Mouse (Mus musculus): Measurements from ENCODE around the gene Fam102b. TPM values are rescaled to one million over a fixed set of nuclear protein-coding genes. Genes with fewer than 3 reads are reported as not detected.

The Fam102b gene
- polyA plus RNA-seq, 1 experiment, result 41.2 TPM

GRCm38 (mm10) chr3:109018336-109018735 is 9.1 kb downstream of the Fam102b start:
- H3K27ac ChIP-seq (ENCODE audit: insufficient read depth, low read depth, low read length), result no peak overlapping the region
- no peak overlapping the region for H3K4me3 ChIP-seq (ENCODE audit: insufficient read depth, low read length)
- H3K4me1 ChIP-seq (ENCODE audit: control insufficient read depth, insufficient read depth, low read length), result peaks cover 16% of the 10 kb centered on the region
- TF ChIP-seq POLR2A (IDR thresholded peaks at IDR 0.05; ENCODE audit: borderline replicate concordance, low read depth, low read length), result no peak
- no peak for TF ChIP-seq CTCF (IDR thresholded peaks at IDR 0.05; ENCODE audit: low read depth, low read length)

DNA sequence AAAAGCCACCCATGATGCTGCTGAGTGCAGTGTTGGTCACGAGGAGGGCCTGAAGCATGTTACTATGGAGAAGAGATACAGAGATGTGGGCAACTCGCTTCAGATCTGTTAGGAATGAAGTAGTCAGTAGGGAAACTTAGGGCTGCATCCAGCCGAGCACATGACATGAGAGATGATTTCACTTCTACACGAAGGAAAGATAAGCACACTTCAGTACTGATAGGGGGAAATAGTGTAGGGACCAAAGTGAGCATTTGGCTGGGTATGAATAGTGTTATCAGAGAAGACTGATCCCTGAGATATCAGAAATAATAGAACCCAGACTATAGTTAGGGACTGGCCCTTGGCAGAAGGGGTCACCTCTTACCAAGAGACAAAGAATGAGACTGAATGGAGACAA is 14.8 kb downstream of the Fam102b start:
- Histone ChIP-seq H3K27ac (ENCODE audit: insufficient read depth, low read depth, low read length) (no peak overlapping the region), H3K4me1 (ENCODE audit: control insufficient read depth, insufficient read depth, low read length) (peaks cover 41% of the 10 kb centered on the region), H3K4me3 (ENCODE audit: insufficient read depth, low read length) (no peak overlapping the region)
- no peak for TF ChIP-seq CTCF (IDR thresholded peaks at IDR 0.05; ENCODE audit: low read depth, low read length)
- TF ChIP-seq POLR2A (IDR thresholded peaks at IDR 0.05; ENCODE audit: borderline replicate concordance, low read depth, low read length), result no peak

DNA sequence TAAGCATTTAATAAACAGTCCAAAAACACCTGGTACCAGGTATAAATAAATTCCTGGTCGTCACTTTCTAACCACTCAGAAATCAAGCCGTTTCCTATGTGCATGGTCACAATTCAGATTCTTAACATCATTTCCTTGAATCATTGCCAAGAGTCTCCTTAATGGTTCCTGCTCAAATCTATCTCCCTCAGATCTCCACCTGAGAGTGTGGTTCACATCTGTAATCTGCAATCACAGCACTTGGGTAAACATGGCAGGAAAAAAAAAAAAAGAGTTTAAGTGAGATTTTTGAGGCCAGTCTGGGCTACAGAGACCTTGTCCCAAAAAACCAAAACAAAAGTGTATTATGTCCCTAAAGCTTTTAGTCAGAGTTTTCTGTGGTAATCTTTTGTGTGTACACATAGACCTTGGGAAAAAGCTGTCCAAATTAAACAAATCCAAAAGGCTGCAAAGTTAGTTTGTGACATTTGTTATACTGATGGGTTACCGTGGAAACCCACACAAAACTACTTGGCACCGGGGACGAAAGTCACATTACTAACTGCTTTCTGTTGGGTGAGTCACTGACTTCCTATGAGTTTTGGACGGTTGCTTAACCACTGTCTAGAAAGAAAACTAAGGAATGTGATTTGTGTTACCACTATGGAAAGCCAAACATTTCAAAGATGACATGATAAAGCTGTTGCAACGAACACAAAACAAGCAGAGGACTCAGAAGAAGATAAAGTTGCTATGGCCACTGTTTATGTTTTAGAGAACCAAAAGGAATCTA is 16.7 kb downstream of the Fam102b start:
- TF ChIP-seq CTCF (IDR thresholded peaks at IDR 0.05; ENCODE audit: low read depth, low read length), result no peak
- TF ChIP-seq POLR2A (IDR thresholded peaks at IDR 0.05; ENCODE audit: borderline replicate concordance, low read depth, low read length), result no peak
- Histone ChIP-seq H3K4me3 (ENCODE audit: insufficient read depth, low read length) (no peak overlapping the region), H3K27ac (ENCODE audit: insufficient read depth, low read depth, low read length) (no peak overlapping the region), H3K4me1 (ENCODE audit: control insufficient read depth, insufficient read depth, low read length) (peaks cover 46% of the 10 kb centered on the region)

GRCm38 (mm10) chr3:109008180-109008579 is 19.2 kb downstream of the Fam102b start:
- TF ChIP-seq POLR2A (IDR thresholded peaks at IDR 0.05; ENCODE audit: borderline replicate concordance, low read depth, low read length), result no peak
- TF ChIP-seq CTCF (IDR thresholded peaks at IDR 0.05; ENCODE audit: low read depth, low read length), result no peak
- Histone ChIP-seq H3K4me1 (ENCODE audit: control insufficient read depth, insufficient read depth, low read length) (peaks cover 53% of the 10 kb centered on the region), H3K27ac (ENCODE audit: insufficient read depth, low read depth, low read length) (no peak overlapping the region), H3K4me3 (ENCODE audit: insufficient read depth, low read length) (no peak overlapping the region)

- Histone ChIP-seq H3K4me3 (ENCODE audit: insufficient read depth, low read length) (no peak overlapping the region), H3K4me1 (ENCODE audit: control insufficient read depth, insufficient read depth, low read length) (peaks cover 37% of the 10 kb centered on the region), H3K27ac (ENCODE audit: insufficient read depth, low read depth, low read length) (no peak overlapping the region)
- TF ChIP-seq POLR2A (IDR thresholded peaks at IDR 0.05; ENCODE audit: borderline replicate concordance, low read depth, low read length) (no peak), CTCF (IDR thresholded peaks at IDR 0.05; ENCODE audit: low read depth, low read length) (no peak)
These were observed 21.6 kb downstream of the Fam102b start for GRCm38 (mm10) chr3:109005777-109006176.

DNA sequence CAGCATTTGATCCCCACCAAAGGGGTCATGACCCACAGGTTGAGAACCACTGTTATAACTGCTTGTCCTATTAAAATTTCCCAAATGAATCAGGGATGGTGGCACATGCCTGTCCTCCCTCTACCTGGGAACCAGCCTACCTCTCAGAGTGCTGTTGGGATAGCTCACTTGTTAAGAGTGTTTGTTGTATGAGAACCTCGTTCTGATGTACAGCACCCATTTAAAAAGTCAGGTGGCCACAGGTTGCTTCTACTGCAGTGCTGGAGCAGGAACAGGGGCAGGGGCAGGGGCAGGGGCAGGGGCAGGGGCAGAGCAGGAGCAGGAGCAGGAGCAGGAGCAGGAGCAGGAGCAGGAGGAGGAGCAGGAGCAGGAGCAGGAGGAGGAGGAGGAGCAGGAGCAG is 28.2 kb downstream of the Fam102b start:
- H3K4me3 ChIP-seq (ENCODE audit: insufficient read depth, low read length), result no peak overlapping the region
- no peak overlapping the region for H3K27ac ChIP-seq (ENCODE audit: insufficient read depth, low read depth, low read length)
- peaks cover 8% of the 10 kb centered on the region for H3K4me1 ChIP-seq (ENCODE audit: control insufficient read depth, insufficient read depth, low read length)
- TF ChIP-seq CTCF (IDR thresholded peaks at IDR 0.05; ENCODE audit: low read depth, low read length) (no peak), POLR2A (IDR thresholded peaks at IDR 0.05; ENCODE audit: borderline replicate concordance, low read depth, low read length) (no peak)

DNA sequence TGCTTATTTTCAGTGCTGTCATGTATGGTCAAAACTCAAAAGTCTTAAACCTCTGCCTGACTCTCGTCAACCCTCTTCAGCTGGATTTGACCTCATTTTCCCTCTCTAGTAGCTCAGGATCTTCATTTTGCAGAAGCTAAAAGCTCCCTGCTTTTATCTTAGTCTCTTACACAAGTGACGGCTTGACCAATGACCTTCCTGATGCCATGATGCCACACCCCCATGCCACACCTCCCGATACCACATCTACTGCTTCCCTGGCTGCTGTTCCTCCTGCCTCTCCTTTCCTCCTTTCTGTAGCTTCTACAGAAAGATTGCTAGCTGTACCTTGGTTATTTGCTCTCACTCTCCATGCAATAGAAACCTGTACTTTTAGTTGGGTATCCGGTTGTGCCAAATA is 29.6 kb downstream of the Fam102b start:
- peak overlapping the region; percentile 45 for H3K4me3 ChIP-seq (ENCODE audit: insufficient read depth, low read length)
- peaks cover 5% of the 10 kb centered on the region for H3K4me1 ChIP-seq (ENCODE audit: control insufficient read depth, insufficient read depth, low read length)
- no peak for TF ChIP-seq CTCF (IDR thresholded peaks at IDR 0.05; ENCODE audit: low read depth, low read length)
- no peak for TF ChIP-seq POLR2A (IDR thresholded peaks at IDR 0.05; ENCODE audit: borderline replicate concordance, low read depth, low read length)
- H3K27ac ChIP-seq (ENCODE audit: insufficient read depth, low read depth, low read length), result peak overlapping the region; percentile 63

DNA sequence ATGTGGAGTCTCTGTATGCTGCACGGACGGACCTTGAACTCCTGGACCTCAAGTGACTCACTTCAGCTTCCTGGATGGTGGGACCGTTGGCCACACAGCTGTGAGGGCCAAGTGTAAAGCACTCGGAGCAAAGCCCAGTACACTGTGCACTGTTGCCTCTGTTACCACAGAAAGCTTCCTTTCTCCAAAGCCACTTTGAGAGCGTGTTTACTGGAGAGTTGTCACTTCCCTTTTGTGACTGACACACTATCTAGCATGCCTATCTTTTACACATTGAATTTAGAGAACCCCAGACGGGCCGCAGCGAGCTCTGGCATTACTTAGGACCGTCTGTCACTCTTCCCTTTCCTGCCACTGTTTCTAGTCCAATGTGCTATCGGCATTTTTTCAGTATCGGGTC is 30.1 kb downstream of the Fam102b start:
- no peak for TF ChIP-seq POLR2A (IDR thresholded peaks at IDR 0.05; ENCODE audit: borderline replicate concordance, low read depth, low read length)
- no peak for TF ChIP-seq CTCF (IDR thresholded peaks at IDR 0.05; ENCODE audit: low read depth, low read length)
- H3K4me3 ChIP-seq (ENCODE audit: insufficient read depth, low read length), result peak overlapping the region; percentile 45
- H3K27ac ChIP-seq (ENCODE audit: insufficient read depth, low read depth, low read length), result peak overlapping the region; percentile 63
- peaks cover 5% of the 10 kb centered on the region for H3K4me1 ChIP-seq (ENCODE audit: control insufficient read depth, insufficient read depth, low read length)

GRCm38 (mm10) chr3:108995379-108995778 is 32.0 kb downstream of the Fam102b start:
- H3K27ac ChIP-seq (ENCODE audit: insufficient read depth, low read depth, low read length), result no peak overlapping the region
- no peak overlapping the region for H3K4me3 ChIP-seq (ENCODE audit: insufficient read depth, low read length)
- H3K4me1 ChIP-seq (ENCODE audit: control insufficient read depth, insufficient read depth, low read length), result peaks cover 8% of the 10 kb centered on the region
- TF ChIP-seq POLR2A (IDR thresholded peaks at IDR 0.05; ENCODE audit: borderline replicate concordance, low read depth, low read length), result no peak
- no peak for TF ChIP-seq CTCF (IDR thresholded peaks at IDR 0.05; ENCODE audit: low read depth, low read length)

- Histone ChIP-seq H3K27ac (ENCODE audit: insufficient read depth, low read depth, low read length) (no peak overlapping the region), H3K4me3 (ENCODE audit: insufficient read depth, low read length) (no peak overlapping the region), H3K4me1 (ENCODE audit: control insufficient read depth, insufficient read depth, low read length) (peaks cover 15% of the 10 kb centered on the region)
- no peak for TF ChIP-seq POLR2A (IDR thresholded peaks at IDR 0.05; ENCODE audit: borderline replicate concordance, low read depth, low read length)
- no peak for TF ChIP-seq CTCF (IDR thresholded peaks at IDR 0.05; ENCODE audit: low read depth, low read length)
These were observed 32.9 kb downstream of the Fam102b start for GRCm38 (mm10) chr3:108994477-108994876.

Measured in bone marrow macrophage, adult 2 months (primary cell).